Mouse (Mus musculus): ENCODE measurements around the gene Nepn. TPM values are rescaled to one million over a fixed set of nuclear protein-coding genes. Genes with fewer than 3 reads are reported as not detected.
A peak's percentile ranks its signal among the peaks of the same experiment; 100 is the strongest.

The Nepn gene
- total RNA-seq, 4 experiments from 2014 or later: not detected

DNA sequence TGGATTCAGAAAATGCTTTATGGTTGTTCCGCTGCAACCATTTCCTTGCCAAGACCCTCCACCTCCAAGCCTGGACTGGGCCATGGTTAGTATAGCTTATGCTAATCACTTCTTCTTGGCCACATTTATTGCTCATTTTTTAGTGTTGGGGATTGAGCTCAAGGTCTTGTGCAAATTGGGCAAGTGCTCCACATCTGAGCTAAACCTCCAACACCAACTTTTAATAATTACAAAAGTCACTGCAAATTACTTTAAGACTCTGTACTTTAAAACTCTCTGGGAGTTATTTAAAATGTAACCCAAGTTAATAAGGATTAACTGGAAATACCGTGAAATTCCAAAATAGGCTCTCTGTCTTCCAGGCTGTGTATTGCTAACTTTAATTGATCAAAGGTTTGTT, 18.8 kb downstream of the Nepn start:
- no peak for DNase-seq

DNA sequence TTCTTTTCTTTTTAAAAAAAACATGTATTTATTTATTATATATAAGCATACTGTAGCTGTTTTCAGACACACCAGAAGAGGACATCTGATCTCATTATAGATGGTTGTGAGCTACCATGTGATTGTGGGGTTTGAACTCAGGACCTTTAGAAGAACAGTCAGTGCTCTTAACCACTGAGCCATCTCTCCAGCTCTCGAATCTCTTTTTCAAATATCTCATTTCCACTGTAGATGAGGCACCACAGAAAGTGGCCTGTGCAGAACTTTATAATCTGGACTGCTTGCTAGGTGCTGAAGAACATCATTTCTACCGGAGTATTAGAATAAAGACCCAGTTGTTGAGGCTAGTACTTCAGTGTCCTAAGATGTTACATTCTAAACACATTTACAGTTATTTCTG, 26.2 kb downstream of the Nepn start:
- no peak for DNase-seq

DNA sequence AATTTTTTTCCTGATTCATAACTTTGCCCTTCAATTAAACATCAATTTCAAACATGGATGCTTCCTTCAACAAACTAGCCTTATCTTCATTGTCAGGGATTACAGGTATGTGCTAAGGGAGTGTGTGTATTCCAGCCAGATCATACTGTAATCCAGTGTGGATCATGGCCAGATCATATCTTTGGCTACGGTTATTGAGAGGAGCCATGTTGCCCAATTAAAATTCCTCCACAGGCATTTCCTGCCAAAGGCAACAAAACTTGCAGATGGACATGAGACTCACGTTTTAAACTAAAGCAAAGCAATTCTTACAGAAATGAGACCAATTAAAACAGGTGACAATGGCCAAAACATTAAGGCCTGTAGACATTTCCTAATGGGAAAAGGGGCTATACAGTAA, 27.7 kb downstream of the Nepn start:
- no peak for DNase-seq

DNA sequence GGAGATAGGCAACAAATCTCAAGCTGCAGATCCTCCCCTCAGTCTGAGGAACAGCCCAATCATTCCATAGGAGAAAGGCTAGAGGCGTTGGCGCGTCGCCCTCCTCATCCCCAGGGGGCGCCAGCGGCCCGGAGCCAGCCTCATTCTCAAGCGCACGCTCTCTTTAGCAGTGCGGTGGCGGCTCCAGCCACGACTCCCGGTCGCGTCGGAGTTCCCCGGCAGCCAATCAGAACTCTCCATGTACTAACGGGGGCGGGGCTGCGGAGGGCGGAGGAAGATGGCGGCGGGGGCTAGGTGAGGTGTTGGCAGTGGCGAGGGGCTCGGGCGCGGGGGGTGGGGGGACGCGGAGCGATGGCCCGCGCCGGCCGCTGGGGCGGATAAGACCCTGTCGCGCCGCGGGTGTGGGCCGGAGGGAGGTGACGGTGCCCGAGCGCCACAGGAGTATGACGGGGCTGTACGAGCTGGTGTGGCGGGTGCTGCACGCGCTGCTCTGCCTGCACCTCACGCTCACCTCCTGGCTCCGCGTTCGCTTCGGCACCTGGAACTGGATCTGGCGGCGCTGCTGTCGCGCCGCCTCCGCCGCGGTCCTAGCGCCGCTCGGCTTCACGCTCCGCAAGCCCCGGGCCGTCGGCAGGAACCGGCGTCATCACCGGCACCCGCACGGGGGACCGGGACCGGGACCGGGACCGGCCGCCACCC, 28.7 kb downstream of the Nepn start, which contains the start of gene Nus1:
Nus1 (plus strand) TSS at position 249 of the 699 bp plus-strand sequence.
- peak; percentile 94 for DNase-seq

GRCm38 (mm10) chr10:52417998-52418860, 29.5 kb downstream of the Nepn start:
- no peak for DNase-seq

DNA sequence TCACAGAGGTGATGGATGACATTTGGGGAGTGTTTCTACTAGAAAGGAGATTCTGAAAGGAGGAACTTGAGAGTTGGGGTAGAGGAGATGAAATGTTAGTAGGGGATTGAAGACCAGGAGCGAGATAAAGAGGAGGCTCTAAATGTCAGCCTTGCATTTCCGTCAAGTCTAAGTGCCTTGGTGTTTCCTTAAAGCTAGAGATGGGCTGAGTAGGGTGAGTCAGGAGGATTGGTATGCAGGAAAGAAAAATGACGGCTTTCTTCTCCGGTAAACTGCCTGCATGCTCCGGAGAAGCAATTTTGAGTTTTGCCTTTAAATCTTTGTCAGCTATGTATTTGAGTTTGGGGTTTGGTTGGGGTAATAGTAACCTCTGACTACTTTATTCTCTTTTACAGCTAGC, 30.2 kb downstream of the Nepn start:
- no peak for DNase-seq

DNA sequence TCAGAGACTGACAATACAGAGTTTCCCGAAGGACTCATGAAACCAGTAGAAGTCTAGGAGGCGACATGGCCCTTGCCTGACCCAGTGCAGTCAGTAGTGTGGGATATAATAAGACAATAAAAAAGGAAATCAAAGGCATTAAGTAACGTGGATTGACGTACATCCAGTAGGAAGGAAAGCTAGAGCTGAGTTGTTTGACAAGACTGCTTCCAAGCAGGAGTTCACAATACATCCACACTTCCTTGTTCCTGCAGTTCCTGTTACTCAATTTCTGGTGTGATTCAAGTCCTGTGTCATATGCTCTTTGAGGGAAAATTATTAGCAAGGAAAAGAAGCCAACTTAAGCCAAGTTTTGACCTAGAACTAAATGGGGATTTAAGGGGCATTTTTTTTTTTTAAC, 30.6 kb downstream of the Nepn start:
- DNase-seq: no peak

- DNase-seq: no peak
These were observed 31.8 kb downstream of the Nepn start for GRCm38 (mm10) chr10:52420526-52420925.

- DNase-seq: no peak
These were observed 32.9 kb downstream of the Nepn start for GRCm38 (mm10) chr10:52421716-52422115.

DNA sequence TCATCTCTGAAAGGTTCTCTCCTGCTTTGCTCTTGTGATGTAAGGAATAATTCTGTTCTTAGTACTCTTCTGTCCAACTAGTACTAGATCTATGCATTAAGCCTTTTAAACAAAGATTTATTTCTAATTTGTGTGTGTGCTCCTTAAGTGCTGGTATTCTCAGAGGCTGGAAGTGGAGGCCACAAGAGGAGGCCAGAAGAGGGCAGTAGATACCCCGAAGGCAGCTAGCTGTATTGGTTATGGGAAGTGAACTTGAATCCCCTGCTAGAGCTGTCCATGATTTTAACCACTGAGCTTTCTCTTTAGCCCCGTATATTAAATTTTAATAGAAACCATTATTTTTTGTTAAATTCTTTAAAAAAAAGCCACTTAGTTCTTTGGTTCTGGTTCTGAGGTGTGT, 34.3 kb downstream of the Nepn start:
- no peak for DNase-seq

- DNase-seq: no peak
These were observed 37.7 kb downstream of the Nepn start for GRCm38 (mm10) chr10:52426314-52426980.

DNA sequence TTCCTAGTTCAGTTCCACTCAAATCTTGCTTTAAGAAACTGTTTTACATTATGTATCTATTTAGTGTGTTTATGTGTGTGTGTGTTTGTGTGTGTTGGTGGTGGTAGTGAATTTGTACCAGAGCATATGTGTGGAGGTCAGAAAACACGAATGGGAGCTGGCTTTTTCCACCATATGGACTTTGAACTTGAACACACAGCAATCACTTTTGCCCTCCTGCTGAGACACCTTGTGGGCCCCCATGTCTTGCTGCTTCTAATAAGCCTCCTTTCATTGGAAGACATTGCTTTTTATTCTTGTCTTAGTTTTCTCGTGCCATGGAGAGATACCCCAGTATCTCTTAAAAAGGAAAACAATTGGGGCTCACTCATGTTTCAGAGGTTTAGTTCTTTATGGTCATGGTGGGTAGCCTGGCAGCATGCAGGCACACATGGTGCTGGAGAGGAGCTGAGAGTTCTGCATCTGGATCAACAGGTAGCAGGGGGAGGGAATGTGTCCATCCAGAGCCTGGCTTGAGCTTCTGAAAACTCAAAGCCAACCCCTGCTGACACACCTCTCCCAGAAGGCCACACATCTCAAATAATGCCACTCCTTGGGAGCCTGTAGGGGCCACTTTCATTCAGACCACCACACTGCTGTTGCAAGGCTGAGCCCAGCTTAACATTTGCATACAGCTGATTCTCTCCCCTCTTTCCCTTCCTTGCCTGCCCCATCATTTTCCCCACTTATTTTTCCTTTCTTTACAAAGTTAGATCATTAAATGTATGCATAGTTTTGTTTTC, 39.1 kb downstream of the Nepn start:
- no peak for DNase-seq

- DNase-seq: no peak
These were observed 42.2 kb downstream of the Nepn start for GRCm38 (mm10) chr10:52430953-52431352.

GRCm38 (mm10) chr10:52434836-52435235, 46.1 kb downstream of the Nepn start:
- no peak for DNase-seq

Other genes with a start within 250 kb of the Nepn start
- gene Ros1, start 193.7 kb upstream of the Nepn start, total RNA-seq (2022): under 1 TPM in 1 of 4 experiments, not detected in 3; 0.07 TPM
- gene Dcbld1, start 155.4 kb upstream of the Nepn start, total RNA-seq (2022): 1 to 10 TPM; 2.5 to 3.8 (median 3.6) TPM
- gene Gm26741, start 30.2 kb upstream of the Nepn start, total RNA-seq (2022): not detected
- 10 to 100 TPM; 25.0 to 27.4 (median 26.1) TPM for gene Gopc, start 6.8 kb upstream of the Nepn start, total RNA-seq (2022)
- gene Nus1, start 28.6 kb downstream of the Nepn start, total RNA-seq (2022): 10 to 100 TPM; 49.7 to 56.1 (median 52.5) TPM

All from adrenal gland, adult 8-10 months (tissue).